Mouse (Mus musculus) G1E-ER4 (cell line): Measurements from ENCODE around the gene Ccdc173. TPM values are rescaled to one million over a fixed set of nuclear protein-coding genes. Genes with fewer than 3 reads are reported as not detected.

Source experiments
- GATA1 ChIP-seq: IDR thresholded peaks from one replicate; pipeline ENCODE4 v1.8.0; 2012; ENCODE audit warnings: low read length, inconsistent platforms
- polyA plus RNA-seq: library from polyadenylated mRNA; stranded (reverse); fragments of >175 nt; gene quantifications from 2 replicates; pipeline ENCODE4 v1.2.3, GENCODE M21; 2012

The Ccdc173 gene
- polyA plus RNA-seq, 1 experiment = 0.06 TPM

DNA sequence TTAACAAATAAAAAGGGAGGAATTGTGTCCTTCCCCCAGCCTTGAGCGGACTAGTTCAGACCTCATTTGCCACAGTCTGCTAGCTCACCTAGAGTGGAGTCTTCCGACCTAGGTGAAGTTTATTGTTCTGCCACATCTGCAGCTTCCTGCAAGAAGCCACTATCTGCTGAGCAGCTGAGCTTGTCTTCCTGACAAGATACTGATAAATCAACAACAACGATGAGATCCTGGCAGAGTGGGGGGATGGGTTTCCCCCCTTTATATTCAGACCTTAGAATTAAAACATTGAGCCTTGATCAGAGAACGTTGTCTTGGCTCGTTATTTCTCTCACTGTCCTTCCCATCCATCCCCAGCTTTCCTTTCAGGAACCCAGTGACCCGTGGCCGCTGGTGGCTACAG is 22.0 kb upstream of the Ccdc173 start:
- peak; percentile 46 for TF ChIP-seq GATA1

- no peak for TF ChIP-seq GATA1
Observed at GRCm38 (mm10) chr2:69810169-69810568, 20.8 kb upstream of the Ccdc173 start.

DNA sequence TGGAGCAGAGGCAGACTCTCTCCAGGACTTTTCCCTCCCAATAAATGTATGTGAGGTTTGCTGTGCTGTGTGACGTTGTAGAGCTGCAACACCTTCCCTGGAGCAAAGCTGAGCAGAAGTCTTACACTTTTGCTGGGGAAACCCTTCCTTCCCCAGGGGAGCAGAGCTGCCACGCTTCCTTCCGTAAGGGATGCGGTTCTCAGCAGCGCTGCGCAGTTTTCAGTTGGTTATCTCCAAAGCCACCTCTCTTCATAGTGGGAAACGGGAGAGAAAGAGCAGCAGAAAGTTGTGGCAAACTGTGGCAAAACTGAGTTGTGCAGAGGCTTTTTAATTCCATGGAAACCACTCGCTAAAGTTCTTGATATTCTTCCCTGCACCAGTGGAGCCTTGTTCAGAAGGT is 14.4 kb upstream of the Ccdc173 start:
- TF ChIP-seq GATA1 = no peak

GRCm38 (mm10) chr2:69802911-69803312 is 13.5 kb upstream of the Ccdc173 start:
- TF ChIP-seq GATA1 = no peak

GRCm38 (mm10) chr2:69790722-69791121 is 1.3 kb upstream of the Ccdc173 start:
- no peak for TF ChIP-seq GATA1

- no peak for TF ChIP-seq GATA1
Observed at GRCm38 (mm10) chr2:69790285-69790684, 910 bp upstream of the Ccdc173 start.

DNA sequence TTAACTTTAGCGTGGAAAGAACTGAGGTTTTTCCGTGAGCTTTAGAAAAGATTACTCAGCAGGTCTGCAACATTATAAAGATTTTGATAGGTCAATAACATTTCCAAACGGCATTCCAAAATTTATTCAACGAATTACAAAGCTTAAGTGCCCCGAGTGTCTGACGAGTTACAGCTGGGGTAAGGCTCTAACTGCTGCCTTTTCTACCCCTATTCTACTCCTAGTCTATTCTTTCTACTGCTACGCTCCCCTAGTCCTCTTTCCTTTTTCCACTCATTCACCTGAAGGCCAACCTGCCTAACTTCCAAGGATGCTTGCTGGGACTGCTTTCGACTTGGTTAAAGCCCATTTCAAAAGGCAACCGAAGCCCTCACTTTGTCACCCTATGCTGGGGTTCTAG is 401 bp downstream of the Ccdc173 start:
- TF ChIP-seq GATA1 = no peak

GRCm38 (mm10) chr2:69778836-69779177 is 10.6 kb downstream of the Ccdc173 start:
- no peak for TF ChIP-seq GATA1

DNA sequence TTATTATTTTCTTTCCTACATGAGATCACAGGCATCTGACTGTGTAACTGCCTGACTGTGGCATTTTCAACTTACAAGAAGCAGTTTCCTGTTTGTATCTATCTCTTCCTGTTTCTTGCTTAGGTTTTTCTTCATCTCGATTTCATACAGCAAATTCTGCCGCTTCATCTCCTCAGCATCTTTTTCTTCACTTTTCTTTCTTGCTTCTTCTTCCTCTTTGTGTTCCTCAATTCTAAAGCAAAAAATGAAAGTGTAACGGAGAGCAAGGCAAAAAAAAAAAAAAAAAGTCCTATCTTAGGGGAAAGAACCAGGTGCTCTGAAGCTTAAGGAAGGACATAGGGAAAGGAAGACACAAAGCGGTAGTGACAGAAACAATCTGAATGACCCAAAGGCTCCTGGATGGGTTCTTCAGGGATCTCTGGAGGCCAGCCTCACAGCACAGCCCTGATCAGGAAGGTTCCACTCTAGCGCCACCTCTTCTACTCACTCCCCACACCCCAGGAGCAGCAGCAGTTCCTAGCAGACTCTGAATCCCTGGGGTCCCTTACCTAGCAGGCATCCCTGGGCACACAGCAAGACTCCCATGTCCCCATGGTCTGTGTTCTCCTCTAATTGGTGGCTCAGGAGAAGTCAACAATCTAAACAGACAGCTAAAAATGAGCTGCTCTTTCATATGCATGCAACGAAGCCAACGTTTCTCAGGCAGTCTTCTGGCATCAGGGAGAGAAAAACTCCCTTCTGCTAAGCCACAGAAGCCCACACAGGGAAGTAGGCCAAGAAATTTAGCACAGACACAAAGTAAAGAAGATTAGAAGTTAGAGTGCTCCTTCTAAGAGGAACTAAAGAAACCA is 11.2 kb downstream of the Ccdc173 start:
- TF ChIP-seq GATA1 = no peak

- TF ChIP-seq GATA1 = no peak
Observed at GRCm38 (mm10) chr2:69773331-69773730, 16.0 kb downstream of the Ccdc173 start.

DNA sequence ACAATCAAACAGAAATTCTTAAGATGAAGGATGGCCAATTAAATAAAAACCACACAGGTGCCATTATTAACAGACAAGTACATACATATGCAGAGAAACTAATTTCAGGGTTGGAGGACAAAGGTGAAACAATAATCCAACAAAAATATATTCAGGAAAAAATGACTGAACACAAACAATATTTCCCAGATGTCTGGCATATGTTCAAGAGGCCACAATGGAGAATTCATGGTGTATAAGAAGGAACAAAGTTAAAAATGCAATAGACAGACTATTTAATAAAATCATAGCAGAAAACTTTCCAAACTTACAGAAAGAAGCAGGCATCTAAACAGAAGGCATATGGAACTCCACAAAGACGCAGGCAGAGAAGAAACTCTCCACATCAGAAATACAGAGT is 24.7 kb downstream of the Ccdc173 start:
- no peak for TF ChIP-seq GATA1

GRCm38 (mm10) chr2:69763340-69763739 is 26.0 kb downstream of the Ccdc173 start:
- no peak for TF ChIP-seq GATA1

DNA sequence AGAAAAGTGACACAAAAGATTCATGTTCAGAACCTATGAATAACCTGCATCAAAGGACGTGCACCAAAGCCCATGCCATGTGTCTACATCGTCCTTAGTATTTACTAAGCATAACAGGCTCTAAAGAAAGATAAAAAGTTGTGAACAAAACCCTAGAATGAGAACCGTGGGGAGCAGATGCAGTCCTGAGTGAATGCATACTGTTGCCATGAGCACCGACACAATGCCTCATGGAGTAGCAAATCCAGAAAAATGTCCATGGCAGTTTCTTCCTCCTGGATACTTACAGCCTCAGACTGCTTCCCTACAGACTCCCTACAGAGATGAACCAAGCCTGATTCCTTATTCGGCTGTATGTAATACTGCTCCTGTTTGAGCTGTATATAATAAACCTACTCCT is 28.4 kb downstream of the Ccdc173 start:
- TF ChIP-seq GATA1 = no peak

DNA sequence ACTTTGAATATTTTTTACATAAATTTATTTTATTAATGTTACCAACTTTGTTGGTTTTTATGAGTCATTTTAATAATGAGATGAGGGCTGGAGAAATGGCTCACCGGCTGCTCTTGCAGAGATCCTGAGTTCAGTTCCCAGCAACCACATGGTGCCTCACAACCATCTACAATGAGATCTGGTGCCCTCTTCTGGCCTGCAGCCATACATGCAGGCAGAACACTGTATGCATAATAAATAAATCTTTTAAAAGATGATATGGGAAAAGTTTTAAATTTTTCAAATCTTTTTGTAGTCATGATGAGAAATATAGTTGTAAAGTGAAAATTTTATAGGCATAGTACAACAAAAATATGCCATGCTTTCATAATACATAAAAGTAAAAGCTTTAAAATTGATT is 44.3 kb downstream of the Ccdc173 start:
- no peak for TF ChIP-seq GATA1

DNA sequence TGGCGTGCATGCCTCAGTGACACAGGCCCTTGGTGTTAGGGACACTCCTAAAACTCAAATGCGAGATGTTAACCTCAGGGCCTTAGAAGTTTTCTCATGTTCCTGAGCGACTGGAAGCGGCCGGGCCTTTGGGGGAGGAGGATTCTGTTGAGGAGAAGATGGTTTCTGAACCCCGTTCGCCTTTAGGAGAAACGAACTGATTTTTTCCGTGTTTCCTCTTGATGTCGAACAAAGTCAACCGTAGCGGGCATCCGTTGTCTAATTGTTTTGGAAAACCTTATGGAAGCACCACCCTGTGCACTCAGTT is 65.9 kb downstream of the Ccdc173 start:
- no peak for TF ChIP-seq GATA1

GRCm38 (mm10) chr2:69722650-69723518 is 66.5 kb downstream of the Ccdc173 start:
- no peak for TF ChIP-seq GATA1

- TF ChIP-seq GATA1 = no peak
Observed at GRCm38 (mm10) chr2:69722273-69722649, 67.1 kb downstream of the Ccdc173 start, which contains the start of gene Ppig. Gene Ppig, plus strand, starts transcription at chr2:69722545.

DNA sequence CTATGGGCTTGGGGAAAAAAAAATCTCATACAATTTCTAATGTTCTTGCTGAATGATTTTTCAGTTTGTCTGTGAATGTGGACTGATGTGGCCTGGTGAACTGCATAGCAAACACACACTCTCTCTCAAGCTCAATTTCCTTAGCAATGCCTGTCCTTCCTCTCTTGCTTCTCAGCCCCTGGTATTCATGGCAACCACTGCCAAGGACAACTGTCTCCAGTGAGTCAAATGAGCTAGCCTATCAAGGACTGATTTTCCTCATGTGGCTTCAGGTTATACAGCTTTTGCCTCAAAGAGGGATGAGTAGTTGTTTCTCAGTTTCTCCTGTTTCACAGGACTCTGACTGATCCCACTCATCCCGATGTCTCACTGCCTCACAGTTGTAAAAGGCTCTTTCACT is 70.3 kb downstream of the Ccdc173 start:
- TF ChIP-seq GATA1 = no peak
